Mouse (Mus musculus): ENCODE results near the gene Mrpl45.

The Mrpl45 gene

GRCm38 (mm10) chr11:97362943-97363643 lies 47.6 kb downstream of the Mrpl45 start:
- DNase-seq (ENCODE audit: low spot score in 2 of 2), result no peak

- DNase-seq (ENCODE audit: low spot score in 2 of 2), result no peak
Observed at GRCm38 (mm10) chr11:97363644-97363995, 48.1 kb downstream of the Mrpl45 start.

GRCm38 (mm10) chr11:97365556-97365955 lies 50.0 kb downstream of the Mrpl45 start:
- DNase-seq (ENCODE audit: low spot score in 2 of 2), result peak in 1 of 2 experiments; percentile 23

GRCm38 (mm10) chr11:97368501-97368900 lies 53.0 kb downstream of the Mrpl45 start:
- no peak for DNase-seq (ENCODE audit: low spot score in 2 of 2)

- peak; percentile 59 to 69 for DNase-seq (ENCODE audit: low spot score in 2 of 2)
Observed at GRCm38 (mm10) chr11:97370329-97371091, 55.0 kb downstream of the Mrpl45 start.

GRCm38 (mm10) chr11:97372159-97372864 lies 56.8 kb downstream of the Mrpl45 start:
- DNase-seq (ENCODE audit: low spot score in 2 of 2), result no peak

- DNase-seq (ENCODE audit: low spot score in 2 of 2), result no peak
Observed at GRCm38 (mm10) chr11:97373402-97373801, 57.9 kb downstream of the Mrpl45 start.

Data from right cerebral cortex, postnatal 36 days (tissue).